In genomic region chr1:153013541-153014288, GRCm38 (mm10) we compare ENCODE assay signal across 11 mouse cellular contexts. TPM values are rescaled to one million over a fixed set of nuclear protein-coding genes. Genes with fewer than 3 reads are reported as not detected.
A peak's percentile ranks its signal among the peaks of the same experiment; 100 is the strongest.
DNase-seq lines count a peak whose midpoint lies in the region; ATAC-seq and TF ChIP-seq lines count a peak whose summit lies in the region.
"Had no signal": no experiment of that assay in that cellular context is flagged by ENCODE, and none has a peak within 500 bp of the region (broad histone marks: within the 10 kb centered on the region; RNA-seq: fewer than 3 reads in every experiment).

No protein-coding gene starts in this region.

- no peak for DNase-seq in lung, embryonic 14.5 days
- no peak for DNase-seq in lung, postnatal 14 days
- no peak for DNase-seq in c-Kit-positive CD71-positive TER-119-positive erythroid progenitor cells, embryonic 14.5 days (ENCODE audit: low spot score)
- DNase-seq in right cerebral cortex, adult 2 months (ENCODE audit: low spot score in 2 of 2): no peak
- DNase-seq: thymus, postnatal 36 days had no signal

- no peaks in the 10 kb centered on the region for H3K36me3 ChIP-seq in lung, embryonic 14.5 days (ENCODE audit: insufficient read depth)
- no peaks in the 10 kb centered on the region for H3K36me3 ChIP-seq in embryonic facial prominence, embryonic 12.5 days
- no peaks in the 10 kb centered on the region for H3K36me3 ChIP-seq in hindbrain, embryonic 15.5 days
- H3K36me3 ChIP-seq in neural tube, embryonic 15.5 days: no peaks in the 10 kb centered on the region
- H3K36me3 ChIP-seq: embryonic facial prominence, embryonic 13.5 days had no signal

- H3K9ac ChIP-seq in lung, embryonic 14.5 days: no peak overlapping the region
- no peak overlapping the region for H3K9ac ChIP-seq in embryonic facial prominence, embryonic 12.5 days
- H3K9ac ChIP-seq in hindbrain, embryonic 15.5 days: no peak overlapping the region
- no peak overlapping the region for H3K9ac ChIP-seq in neural tube, embryonic 15.5 days (replicated peaks)
- H3K9ac ChIP-seq: liver, embryonic 14.5 days had no signal

- H3K27me3 ChIP-seq in lung, embryonic 14.5 days (ENCODE audit: insufficient read depth, low read length): no peaks in the 10 kb centered on the region
- 0 out of 2 replicates have a peak, but pooled peaks cover 2% of the 10 kb centered on the region for H3K27me3 ChIP-seq in embryonic facial prominence, embryonic 12.5 days
- H3K27me3 ChIP-seq in hindbrain, embryonic 15.5 days: no peaks in the 10 kb centered on the region
- no peaks in the 10 kb centered on the region for H3K27me3 ChIP-seq in neural tube, embryonic 15.5 days (replicated peaks)
- H3K27me3 ChIP-seq: embryonic facial prominence, embryonic 13.5 days had no signal

- no peak overlapping the region for H3K4me2 ChIP-seq in lung, embryonic 14.5 days
- no peak overlapping the region for H3K4me2 ChIP-seq in embryonic facial prominence, embryonic 12.5 days (replicated peaks)
- peak overlapping the region; percentile 31; the same call in 1 of the 2 replicates for H3K4me2 ChIP-seq in hindbrain, embryonic 15.5 days
- H3K4me2 ChIP-seq in neural tube, embryonic 15.5 days: peak overlapping the region; percentile 29; the same call in 1 of the 2 replicates

- ATAC-seq in lung, embryonic 14.5 days (ENCODE audit: insufficient read depth): no peak
- ATAC-seq in embryonic facial prominence, embryonic 12.5 days (ENCODE audit: insufficient number of reproducible peaks, insufficient read depth, low FRiP score, low TSS enrichment): no peak
- ATAC-seq in hindbrain, embryonic 15.5 days (ENCODE audit: low FRiP score, low read depth): no peak
- ATAC-seq in neural tube, embryonic 15.5 days (ENCODE audit: low FRiP score): no peak

- no peak overlapping the region for H3K4me3 ChIP-seq in lung, embryonic 14.5 days (ENCODE audit: low read depth, low read length)
- H3K4me3 ChIP-seq in embryonic facial prominence, embryonic 12.5 days: no peak overlapping the region
- no peak overlapping the region for H3K4me3 ChIP-seq in hindbrain, embryonic 15.5 days
- H3K4me3 ChIP-seq in neural tube, embryonic 15.5 days (replicated peaks): no peak overlapping the region
- H3K4me3 ChIP-seq: embryonic facial prominence, embryonic 13.5 days; layer of hippocampus, adult 2 months had no signal

- H3K4me1 ChIP-seq in lung, embryonic 14.5 days (ENCODE audit: insufficient read depth): peaks cover 17% of the 10 kb centered on the region
- H3K4me1 ChIP-seq in embryonic facial prominence, embryonic 12.5 days: peaks cover 22% of the 10 kb centered on the region
- peaks cover 41% of the 10 kb centered on the region for H3K4me1 ChIP-seq in hindbrain, embryonic 15.5 days (replicated peaks)
- peaks cover 43% of the 10 kb centered on the region for H3K4me1 ChIP-seq in neural tube, embryonic 15.5 days

- H3K9me3 ChIP-seq in lung, embryonic 14.5 days (ENCODE audit: low read depth, low read length): no peaks in the 10 kb centered on the region
- H3K9me3 ChIP-seq in embryonic facial prominence, embryonic 12.5 days: no peaks in the 10 kb centered on the region
- H3K9me3 ChIP-seq in hindbrain, embryonic 15.5 days: no peaks in the 10 kb centered on the region
- H3K9me3 ChIP-seq in neural tube, embryonic 15.5 days (replicated peaks): no peaks in the 10 kb centered on the region
- H3K9me3 ChIP-seq: embryonic facial prominence, embryonic 13.5 days had no signal

- no peak for TF ChIP-seq CTCF in lung, embryonic 14.5 days (IDR thresholded peaks at IDR 0.05; ENCODE audit: low read depth)

- 45% methylated on average over 2 of the region's 2 CpGs for WGBS in lung, embryonic 14.5 days
- 77% methylated on average over 2 of the region's 2 CpGs for WGBS in embryonic facial prominence, embryonic 12.5 days
- WGBS in hindbrain, embryonic 15.5 days: 86% methylated on average over 2 of the region's 2 CpGs
- 82% methylated on average over 2 of the region's 2 CpGs for WGBS in neural tube, embryonic 15.5 days

- H3K27ac ChIP-seq in lung, embryonic 14.5 days (ENCODE audit: low read depth): peak overlapping the region; percentile 91
- peak overlapping the region; percentile 50; the same call in 1 of the 2 replicates for H3K27ac ChIP-seq in embryonic facial prominence, embryonic 12.5 days
- peak overlapping the region; percentile 81 for H3K27ac ChIP-seq in hindbrain, embryonic 15.5 days (replicated peaks)
- peak overlapping the region; percentile 71 for H3K27ac ChIP-seq in neural tube, embryonic 15.5 days (replicated peaks)
- H3K27ac ChIP-seq: liver, embryonic 14.5 days had no signal

RNA-seq across cellular contexts. Expression of gene Nmnat2, which starts 58.9 kb away (rescaled TPM):
- 3.6 and 4.1 TPM in 2 replicates for polyA plus RNA-seq in lung, embryonic 14.5 days (2014; fragmentation: Nextera tagmentation; extraction: Ambion mirVana)
- polyA plus RNA-seq in embryonic facial prominence, embryonic 12.5 days (2016; fragmentation: Nextera tagmentation; extraction: Ambion mirVana): 4.3 and 5.4 TPM in 2 replicates
- polyA plus RNA-seq in hindbrain, embryonic 15.5 days (2015; fragmentation: Nextera tagmentation; extraction: Ambion mirVana): 77.9 and 81.6 TPM in 2 replicates
- 64.3 and 75.1 TPM in 2 replicates for polyA plus RNA-seq in neural tube, embryonic 15.5 days (2015; fragmentation: Nextera tagmentation; extraction: Ambion mirVana)

Comparison
In these comparisons a context has a peak if more than half of its experiments do, and no peak if none do; other contexts are left out.
1. H3K4me2 ChIP-seq: peak in hindbrain, embryonic 15.5 days (single experiment) and neural tube, embryonic 15.5 days (single experiment); none in lung, embryonic 14.5 days (single experiment) and embryonic facial prominence, embryonic 12.5 days (single experiment).
2. RNA of gene Nmnat2, which starts 58.9 kb away (polyA plus RNA-seq): 77.9 to 81.6 TPM in hindbrain, embryonic 15.5 days and 64.3 to 75.1 TPM in neural tube, embryonic 15.5 days; 4.3 to 5.4 TPM in embryonic facial prominence, embryonic 12.5 days and 3.6 to 4.1 TPM in lung, embryonic 14.5 days; every median in the first group is over 10 times any median in the second.
3. Peak in every context shown above with its lines, with median percentiles within 50 percentile points of each other: H3K27ac ChIP-seq.